Mouse (Mus musculus) MEL (cell line): ENCODE results near the gene Sardh. TPM values are rescaled to one million over a fixed set of nuclear protein-coding genes. Genes with fewer than 3 reads are reported as not detected.
A peak's percentile ranks its signal among the peaks of the same experiment; 100 is the strongest.

Experiments used
- DNase-seq: peaks from one replicate; pipeline ENCODE4 v3.0.0; 2011; ENCODE audit warnings: low read depth, low spot score
- H3K27ac ChIP-seq: 2 replicates; pipeline ENCODE4 v1.5.1; 2012; ENCODE audit warnings: low read depth, mild to moderate bottlenecking, control low read depth, low read length, moderate library complexity; ENCODE audit not compliant: control insufficient read depth
- H3K27me3 ChIP-seq, 2 experiments: fragments of 150-350 bp in 1 of 2; sonication (generic) in 1 of 2; 2 replicates each; pipeline ENCODE4 v1.6.1; 2012; ENCODE audit warnings: low read length in 2 of 2, mild to moderate bottlenecking in 2 of 2, improper control_type of control experiment in 1 of 2, moderate library complexity in 1 of 2; ENCODE audit not compliant: insufficient read depth in 2 of 2, control insufficient read depth in 1 of 2
- H3K36me3 ChIP-seq, 2 experiments: 2 replicates each; pipeline ENCODE4 v1.6.1; 2012 to 2014; ENCODE audit warnings: low read length in 2 of 2, improper control_type of control experiment in 1 of 2, inconsistent platforms in 1 of 2, mild to moderate bottlenecking in 1 of 2; ENCODE audit not compliant: insufficient read depth in 2 of 2, control insufficient read depth in 1 of 2
- H3K4me1 ChIP-seq, 2 experiments: fragments of 150-350 bp in 1 of 2; sonication (generic) in 1 of 2; 2 replicates each; pipeline ENCODE4 v1.6.1; 2012; ENCODE audit warnings: low read length in 2 of 2, improper control_type of control experiment in 1 of 2, mild to moderate bottlenecking in 1 of 2; ENCODE audit not compliant: insufficient read depth in 2 of 2, control insufficient read depth in 1 of 2
- H3K4me3 ChIP-seq, 2 experiments: fragments of 150-350 bp in 1 of 2; sonication (generic) in 1 of 2; 2 replicates each; pipeline ENCODE4 v1.5.1; 2012; ENCODE audit warnings: low read depth in 2 of 2, low read length in 2 of 2, mild to moderate bottlenecking in 2 of 2, moderate library complexity in 2 of 2, control low read depth in 1 of 2, improper control_type of control experiment in 1 of 2; ENCODE audit not compliant: control insufficient read depth in 1 of 2, insufficient read depth in 1 of 2
- H3K79me2 ChIP-seq: 2 replicates; pipeline ENCODE4 v1.6.1; 2012; ENCODE audit warnings: mild to moderate bottlenecking, low read length, moderate library complexity; ENCODE audit not compliant: control insufficient read depth, poor library complexity, insufficient read depth
- H3K9ac ChIP-seq: 2 replicates; pipeline ENCODE4 v1.6.1; 2012; ENCODE audit warnings: low read depth, mild to moderate bottlenecking, control low read depth, low read length, moderate library complexity; ENCODE audit not compliant: control insufficient read depth, poor library complexity, severe bottlenecking
- H3K9me3 ChIP-seq: fragments of 150-350 bp; sonication (generic); replicated peaks from 2 replicates; pipeline ENCODE4 v1.6.1; 2012; ENCODE audit warnings: mild to moderate bottlenecking, low read length, improper control_type of control experiment, moderate library complexity; ENCODE audit not compliant: insufficient read depth
- CHD1 ChIP-seq: IDR thresholded peaks from 2 replicates; pipeline ENCODE4 v1.6.1; 2012; ENCODE audit warnings: low read depth, mild to moderate bottlenecking, inconsistent platforms, low read length, improper control_type of control experiment
- CHD2 ChIP-seq: IDR thresholded peaks from 2 replicates; pipeline ENCODE4 v1.6.1; 2011; ENCODE audit warnings: low read length, improper control_type of control experiment
- CTCF ChIP-seq, 3 experiments: IDR thresholded peaks in 2 of 3; conservative IDR thresholded peaks in 1 of 3; 2 replicates each; pipeline ENCODE4 v1.5.1; 2011 to 2012; ENCODE audit warnings: low read length in 3 of 3, low read depth in 2 of 3, mild to moderate bottlenecking in 2 of 3, improper control_type of control experiment in 1 of 3, inconsistent platforms in 1 of 3, mixed read lengths in 1 of 3, moderate library complexity in 1 of 3; ENCODE audit not compliant: control insufficient read depth in 1 of 3, insufficient read depth in 1 of 3, poor library complexity in 1 of 3, severe bottlenecking in 1 of 3
- E2F4 ChIP-seq: IDR thresholded peaks from 2 replicates; pipeline ENCODE4 v1.6.1; 2011; ENCODE audit warnings: low read depth, low read length, improper control_type of control experiment, borderline replicate concordance
- ELF1 ChIP-seq: IDR thresholded peaks from 2 replicates; pipeline ENCODE4 v1.6.1; 2014; ENCODE audit warnings: low read depth, mild to moderate bottlenecking, inconsistent platforms, low read length, improper control_type of control experiment, moderate library complexity
- EP300 ChIP-seq, 2 experiments: IDR thresholded peaks; 2 replicates each; pipeline ENCODE4 v1.6.1; 2011; ENCODE audit warnings: improper control_type of control experiment in 2 of 2, low read length in 2 of 2, low read depth in 1 of 2, mild to moderate bottlenecking in 1 of 2
- ETS1 ChIP-seq: IDR thresholded peaks from 2 replicates; pipeline ENCODE4 v1.6.1; 2012; ENCODE audit warnings: low read depth, mild to moderate bottlenecking, inconsistent platforms, low read length, improper control_type of control experiment, moderate library complexity
- GABPA ChIP-seq: IDR thresholded peaks from 2 replicates; pipeline ENCODE4 v1.6.1; 2012; ENCODE audit warnings: low read depth, mild to moderate bottlenecking, inconsistent platforms, low read length, improper control_type of control experiment, moderate library complexity
- GATA1 ChIP-seq: IDR thresholded peaks from 2 replicates; pipeline ENCODE4 v1.6.1; 2011; ENCODE audit warnings: low read depth, low read length, improper control_type of control experiment
- HCFC1 ChIP-seq: IDR thresholded peaks from 2 replicates; pipeline ENCODE4 v1.6.1; 2012; ENCODE audit warnings: low read depth, mild to moderate bottlenecking, inconsistent platforms, low read length, improper control_type of control experiment, moderate library complexity
- JUND ChIP-seq: IDR thresholded peaks from 2 replicates; pipeline ENCODE4 v1.6.1; 2011; ENCODE audit warnings: low read depth, mild to moderate bottlenecking, improper control_type of control experiment, low read length
- KAT2A ChIP-seq: conservative IDR thresholded peaks from 2 replicates; pipeline ENCODE4 v1.6.1; 2012; ENCODE audit warnings: low read depth, low read length, improper control_type of control experiment, inconsistent platforms
- MAFK ChIP-seq: IDR thresholded peaks from 2 replicates; pipeline ENCODE4 v1.6.1; 2011; ENCODE audit warnings: low read depth, mild to moderate bottlenecking, low read length, improper control_type of control experiment, borderline replicate concordance
- MAX ChIP-seq: IDR thresholded peaks from 2 replicates; pipeline ENCODE4 v1.6.1; 2011; ENCODE audit warnings: low read length, improper control_type of control experiment
- MAZ ChIP-seq: IDR thresholded peaks from 2 replicates; pipeline ENCODE4 v1.6.1; 2012; ENCODE audit warnings: low read depth, mild to moderate bottlenecking, inconsistent platforms, low read length, improper control_type of control experiment
- MXI1 ChIP-seq: IDR thresholded peaks from 2 replicates; pipeline ENCODE4 v1.6.1; 2011; ENCODE audit warnings: mild to moderate bottlenecking, low read depth, low read length, improper control_type of control experiment
- MYC ChIP-seq: IDR thresholded peaks from 2 replicates; pipeline ENCODE4 v1.6.1; 2011; ENCODE audit warnings: low read depth, mild to moderate bottlenecking, low read length, improper control_type of control experiment, moderate library complexity
- NELFE ChIP-seq: IDR thresholded peaks from 2 replicates; pipeline ENCODE4 v1.6.1; 2011; ENCODE audit warnings: low read depth, low read length, improper control_type of control experiment
- NRF1 ChIP-seq: IDR thresholded peaks from 2 replicates; pipeline ENCODE4 v1.6.1; 2014; ENCODE audit warnings: low read depth, mild to moderate bottlenecking, inconsistent platforms, low read length, improper control_type of control experiment, moderate library complexity; ENCODE audit not compliant: poor library complexity, insufficient read depth, severe bottlenecking
- POLR2A ChIP-seq, 2 experiments: IDR thresholded peaks; 2 replicates each; pipeline ENCODE4 v1.6.1; 2011 to 2012; ENCODE audit warnings: low read length in 2 of 2, mild to moderate bottlenecking in 2 of 2, control low read depth in 1 of 2, improper control_type of control experiment in 1 of 2, low read depth in 1 of 2, moderate library complexity in 1 of 2; ENCODE audit not compliant: control insufficient read depth in 1 of 2, insufficient read depth in 1 of 2, poor library complexity in 1 of 2
- RAD21 ChIP-seq: IDR thresholded peaks from 2 replicates; pipeline ENCODE4 v1.6.1; 2011; ENCODE audit warnings: mild to moderate bottlenecking, low read depth, low read length, improper control_type of control experiment
- RCOR1 ChIP-seq: IDR thresholded peaks from 2 replicates; pipeline ENCODE4 v1.6.1; 2012; ENCODE audit warnings: low read depth, mild to moderate bottlenecking, inconsistent platforms, low read length, improper control_type of control experiment
- SIN3A ChIP-seq: IDR thresholded peaks from 2 replicates; pipeline ENCODE4 v1.6.1; 2012; ENCODE audit warnings: low read length, improper control_type of control experiment, inconsistent platforms
- SMC3 ChIP-seq: IDR thresholded peaks from 2 replicates; pipeline ENCODE4 v1.6.1; 2011; ENCODE audit warnings: low read depth, low read length, improper control_type of control experiment
- TAL1 ChIP-seq: IDR thresholded peaks from 2 replicates; pipeline ENCODE4 v1.6.1; 2012; ENCODE audit warnings: mild to moderate bottlenecking, inconsistent platforms, low read length, moderate library complexity, mixed read lengths
- TBP ChIP-seq: IDR thresholded peaks from 2 replicates; pipeline ENCODE4 v1.8.0; 2011; ENCODE audit warnings: low read depth, low read length, improper control_type of control experiment
- TCF12 ChIP-seq: IDR thresholded peaks from 2 replicates; pipeline ENCODE4 v1.6.1; 2014; ENCODE audit warnings: low read depth, mild to moderate bottlenecking, inconsistent platforms, low read length, improper control_type of control experiment, moderate library complexity
- UBTF ChIP-seq: IDR thresholded peaks from 2 replicates; pipeline ENCODE4 v1.6.1; 2012; ENCODE audit warnings: low read depth, mild to moderate bottlenecking, inconsistent platforms, low read length, improper control_type of control experiment, moderate library complexity, borderline replicate concordance; ENCODE audit not compliant: insufficient read depth
- USF2 ChIP-seq, 2 experiments: IDR thresholded peaks; 2 replicates each; pipeline ENCODE4 v1.6.1; 2011 to 2012; ENCODE audit warnings: improper control_type of control experiment in 2 of 2, low read length in 2 of 2, borderline replicate concordance in 1 of 2, inconsistent platforms in 1 of 2, low read depth in 1 of 2, mild to moderate bottlenecking in 1 of 2; ENCODE audit not compliant: insufficient read depth in 1 of 2
- ZC3H11A ChIP-seq: IDR thresholded peaks from 2 replicates; pipeline ENCODE4 v1.6.1; 2012; ENCODE audit warnings: low read depth, mild to moderate bottlenecking, inconsistent platforms, low read length, improper control_type of control experiment
- ZKSCAN1 ChIP-seq: IDR thresholded peaks from 2 replicates; pipeline ENCODE4 v1.6.1; 2012; ENCODE audit warnings: low read depth, mild to moderate bottlenecking, inconsistent platforms, low read length, improper control_type of control experiment, moderate library complexity
- ZNF384 ChIP-seq: IDR thresholded peaks from 2 replicates; pipeline ENCODE4 v1.6.1; 2012; ENCODE audit warnings: low read depth, mild to moderate bottlenecking, inconsistent platforms, low read length, improper control_type of control experiment
- polyA plus RNA-seq, 2 experiments: library from polyadenylated mRNA; stranded (reverse) in 1 of 2; unstranded in 1 of 2; fragments of >175 nt in 1 of 2; fragments of >200 nt in 1 of 2; gene quantifications; 2 replicates each; pipeline versions ENCODE4 v1.2.1 to v1.2.4; 2012; ENCODE audit warnings: low replicate concordance in 2 of 2, low read depth in 1 of 2; ENCODE audit not compliant: insufficient read length in 2 of 2, insufficient read depth in 1 of 2, missing spikeins in 1 of 2
- total RNA-seq: library from RNA; depleted of rRNA; stranded (reverse); fragments of 300-350 nt; gene quantifications from 2 replicates; pipeline ENCODE4 v1.2.3, GENCODE M21; 2012

Gene Sardh
- total and polyA plus RNA-seq, 3 experiments, result 0.19 to 0.23 TPM; not detected in 1

- Histone ChIP-seq H3K9ac (peak overlapping the region; percentile 45), H3K27me3 (no peaks in the 10 kb centered on the region), H3K4me3 (no peak overlapping the region), H3K79me2 (no peaks in the 10 kb centered on the region), H3K36me3 (peaks cover 0 to 16% of the 10 kb centered on the region in 2 experiments; a peak in 2 of 4 replicates), H3K9me3 (no peaks in the 10 kb centered on the region), H3K4me1 (peaks cover 2 to 19% of the 10 kb centered on the region in 2 experiments; a peak in 2 of 4 replicates), H3K27ac (peak overlapping the region; percentile 74)
- no peak for TF ChIP-seq ZC3H11A
- no peak for TF ChIP-seq UBTF
- TF ChIP-seq TBP, result peak; percentile 91
- TF ChIP-seq ELF1, result no peak
- TF ChIP-seq CHD1, result no peak
- TF ChIP-seq EP300 (IDR thresholded peaks at IDR 0.05; ENCODE audit: low read depth in 1 of 2, low read length in 2 of 2), result peak; percentile 58 to 89
- TF ChIP-seq HCFC1, result no peak
- TF ChIP-seq ZNF384, result no peak
- no peak for TF ChIP-seq TCF12
- no peak for TF ChIP-seq NRF1
- no peak for TF ChIP-seq USF2 (IDR thresholded peaks at IDR 0.05; ENCODE audit: borderline replicate concordance in 1 of 2, insufficient read depth in 1 of 2, low read depth in 1 of 2, low read length in 2 of 2)
- peak; percentile 86 for TF ChIP-seq MYC
- no peak for TF ChIP-seq E2F4
- TF ChIP-seq SMC3, result no peak
- no peak for TF ChIP-seq GABPA
- TF ChIP-seq GATA1, result peak; percentile 80
- TF ChIP-seq MAZ, result no peak
- peak; percentile 73 for TF ChIP-seq SIN3A
- TF ChIP-seq CTCF (IDR thresholded peaks at IDR 0.05 in 2 of 3, conservative IDR thresholded peaks at IDR 0.05 in 1 of 3; ENCODE audit: control insufficient read depth in 1 of 3, insufficient read depth in 1 of 3, low read depth in 2 of 3, low read length in 3 of 3, poor library complexity in 1 of 3, severe bottlenecking in 1 of 3), result no peak
- no peak for TF ChIP-seq MAFK
- TF ChIP-seq JUND, result peak; percentile 85
- no peak for TF ChIP-seq CHD2
- no peak for TF ChIP-seq RAD21
- TF ChIP-seq MXI1, result peak; percentile 60; the same call in 1 of the 2 replicates
- TF ChIP-seq ZKSCAN1, result no peak
- TF ChIP-seq ETS1, result peak; percentile 59; the same call in 1 of the 2 replicates
- TF ChIP-seq MAX, result 0 out of 2 replicates have a peak, but pooled peaks have one; percentile 38
- peak; percentile 44 for TF ChIP-seq TAL1
- no peak for TF ChIP-seq NELFE
- no peak for TF ChIP-seq KAT2A
- peak; percentile 57; the same call in 1 of the 2 replicates for TF ChIP-seq RCOR1
- peak in 1 of 2 experiments; percentile 43; a peak in 1 of 4 replicates for TF ChIP-seq POLR2A (IDR thresholded peaks at IDR 0.05; ENCODE audit: control insufficient read depth in 1 of 2, insufficient read depth in 1 of 2, low read depth in 1 of 2, low read length in 2 of 2, poor library complexity in 1 of 2)
- peak; percentile 95 for DNase-seq
Measured at GRCm38 (mm10) chr2:27232376-27232775, 15.8 kb downstream of the Sardh start.
